Mouse (Mus musculus): ENCODE measurements around the gene Hpf1. TPM values are rescaled to one million over a fixed set of nuclear protein-coding genes. Genes with fewer than 3 reads are reported as not detected.

Gene Hpf1
- polyA plus RNA-seq, 1 experiment from 2014 or later, result 95.6 TPM

DNA sequence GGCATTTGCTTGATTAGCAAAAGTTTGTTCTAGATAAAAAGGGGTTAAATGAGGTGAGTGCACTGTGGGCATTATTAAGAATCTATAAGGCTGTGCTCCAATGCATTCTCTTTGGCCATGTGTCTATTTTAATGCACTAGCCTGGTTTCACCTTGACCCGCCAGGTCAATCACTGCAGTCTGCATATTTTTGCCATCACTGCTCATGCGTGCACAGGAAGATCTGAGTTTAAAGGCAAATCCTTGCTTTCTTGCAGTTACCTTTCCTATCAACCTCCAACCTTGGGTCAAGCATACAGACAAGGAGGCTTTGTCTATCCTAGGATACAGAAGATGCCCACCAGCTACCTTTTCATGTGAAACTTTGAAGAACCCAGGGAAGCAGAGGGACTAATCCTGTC, 20.5 kb upstream of the Hpf1 start:
- ATAC-seq (ENCODE audit: insufficient number of reproducible peaks, low FRiP score, low TSS enrichment, low read depth), result no peak
- Histone ChIP-seq H3K27me3 (no peaks in the 10 kb centered on the region), H3K4me1 (no peaks in the 10 kb centered on the region), H3K9me3 (no peaks in the 10 kb centered on the region), H3K36me3 (no peaks in the 10 kb centered on the region), H3K4me2 (no peak overlapping the region), H3K9ac (no peak overlapping the region), H3K27ac (no peak overlapping the region), H3K4me3 (no peak overlapping the region)
- WGBS, result 84% methylated on average over 2 of the region's 2 CpGs

DNA sequence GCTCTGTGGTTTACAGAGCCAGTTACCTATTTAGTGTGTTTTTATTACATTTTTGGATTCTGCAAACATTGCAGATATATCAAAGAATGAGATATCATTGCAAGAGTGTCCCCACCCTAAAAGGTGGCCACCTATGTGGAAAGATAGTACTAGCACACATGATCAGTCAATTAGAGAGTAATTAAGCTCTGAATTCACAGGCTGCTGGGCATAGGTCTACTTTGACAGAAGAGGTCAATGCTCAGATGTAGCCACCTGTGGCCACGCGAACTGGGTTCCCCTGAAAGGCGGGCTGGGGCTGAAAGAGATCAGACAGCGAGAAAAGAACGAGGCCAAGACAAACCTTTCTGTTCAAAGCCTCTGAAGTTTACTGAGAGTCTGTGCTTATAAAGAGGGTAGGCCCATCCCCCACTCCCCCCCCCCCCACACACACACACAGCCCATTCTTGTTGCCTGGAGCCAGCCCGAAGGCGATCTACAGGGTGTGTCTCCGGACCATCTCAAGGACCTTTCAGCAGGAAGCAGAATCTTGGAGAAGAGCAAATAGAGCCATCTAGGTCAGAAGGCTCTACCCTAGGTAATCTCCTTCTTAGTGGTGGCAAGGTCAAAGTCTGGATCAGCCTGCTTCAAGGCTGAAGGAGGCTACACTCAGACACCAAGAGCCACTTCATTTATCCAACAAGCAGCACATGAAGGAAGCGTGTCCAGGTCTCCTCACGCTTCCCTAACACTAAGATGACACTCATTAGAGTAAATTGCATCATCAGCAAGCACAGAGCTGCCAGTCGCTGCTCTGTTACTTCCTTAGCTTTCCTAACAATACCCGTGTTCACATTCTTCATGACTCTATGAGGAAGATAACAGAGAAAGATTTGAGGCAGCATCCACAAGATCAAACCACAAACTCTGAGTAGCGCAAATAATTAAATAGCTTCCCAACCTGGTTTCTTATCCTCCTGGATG, 19.7 kb upstream of the Hpf1 start:
- WGBS, result 90% methylated on average over 13 of the region's 13 CpGs
- Histone ChIP-seq H3K9me3 (no peaks in the 10 kb centered on the region), H3K36me3 (no peaks in the 10 kb centered on the region), H3K4me3 (no peak overlapping the region), H3K9ac (no peak overlapping the region), H3K4me1 (no peaks in the 10 kb centered on the region), H3K4me2 (no peak overlapping the region), H3K27me3 (no peaks in the 10 kb centered on the region), H3K27ac (no peak overlapping the region)
- ATAC-seq (ENCODE audit: insufficient number of reproducible peaks, low FRiP score, low TSS enrichment, low read depth), result no peak

DNA sequence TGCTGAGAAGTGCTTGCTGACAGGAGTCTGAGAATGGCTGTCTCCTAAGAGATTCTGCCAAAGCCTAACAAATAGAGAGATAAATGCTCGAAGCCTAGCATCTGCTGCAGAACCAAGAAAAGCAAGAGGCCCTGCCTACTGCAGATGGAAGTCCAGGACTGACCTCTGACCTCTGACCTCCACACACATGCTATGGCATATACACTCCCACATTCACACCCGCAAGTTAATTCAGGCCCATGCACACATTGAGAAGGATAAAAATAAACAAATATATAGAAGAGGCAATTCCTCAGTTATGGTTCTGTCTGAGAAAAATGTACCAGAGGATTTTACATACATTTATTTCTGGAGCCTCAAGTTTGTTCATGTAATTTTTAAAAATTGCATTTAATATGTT, 11.6 kb upstream of the Hpf1 start:
- Histone ChIP-seq H3K36me3 (no peaks in the 10 kb centered on the region), H3K4me2 (no peak overlapping the region), H3K4me3 (no peak overlapping the region), H3K9me3 (no peaks in the 10 kb centered on the region), H3K27me3 (no peaks in the 10 kb centered on the region), H3K27ac (no peak overlapping the region), H3K9ac (no peak overlapping the region), H3K4me1 (no peaks in the 10 kb centered on the region)
- no peak for ATAC-seq (ENCODE audit: insufficient number of reproducible peaks, low FRiP score, low TSS enrichment, low read depth)
- 80% methylated on average over 2 of the region's 2 CpGs for WGBS

DNA sequence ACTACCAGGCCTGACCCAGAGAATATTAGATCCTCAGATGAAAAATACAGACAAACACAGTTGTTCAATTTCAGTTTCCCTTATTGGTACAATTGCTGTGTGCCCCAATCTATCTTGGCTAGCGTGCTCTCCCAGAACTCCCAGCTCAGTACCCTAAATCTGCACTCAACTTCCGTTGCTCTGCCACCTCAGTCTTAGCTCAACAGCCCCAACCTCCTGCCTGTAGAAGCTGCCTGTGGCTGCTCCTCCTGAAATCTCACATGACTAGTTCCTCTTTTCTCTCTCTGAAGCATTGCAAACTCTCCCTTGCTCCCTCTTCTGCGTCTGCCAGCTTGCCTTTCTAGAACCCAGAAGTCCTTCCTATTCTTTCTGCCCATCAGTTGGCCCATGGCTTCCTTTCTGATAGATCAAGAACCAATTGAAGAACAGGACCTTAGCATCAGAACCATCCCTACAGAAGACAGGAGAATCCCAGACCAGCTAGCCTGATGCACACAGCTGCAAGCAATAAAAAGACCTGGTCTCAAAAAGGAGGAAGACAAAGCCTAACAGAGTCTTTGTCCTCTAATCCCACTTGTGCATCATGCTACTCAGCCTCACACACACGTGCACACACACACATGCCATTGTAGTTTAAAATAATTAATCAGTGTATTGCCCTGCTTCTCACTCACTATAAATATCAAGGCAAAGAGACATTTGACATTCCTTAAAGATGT, 6.6 kb upstream of the Hpf1 start:
- no peaks in the 10 kb centered on the region for H3K27me3 ChIP-seq
- H3K4me2 ChIP-seq, result no peak overlapping the region
- ATAC-seq (ENCODE audit: insufficient number of reproducible peaks, low FRiP score, low TSS enrichment, low read depth), result no peak
- WGBS, result 78% methylated on average over 4 of the region's 4 CpGs
- H3K4me3 ChIP-seq, result no peak overlapping the region
- H3K4me1 ChIP-seq, result 0 out of 2 replicates have a peak, but pooled peaks cover 3% of the 10 kb centered on the region
- H3K9me3 ChIP-seq, result no peaks in the 10 kb centered on the region
- H3K27ac ChIP-seq, result no peak overlapping the region
- H3K9ac ChIP-seq, result no peak overlapping the region
- H3K36me3 ChIP-seq, result no peaks in the 10 kb centered on the region

DNA sequence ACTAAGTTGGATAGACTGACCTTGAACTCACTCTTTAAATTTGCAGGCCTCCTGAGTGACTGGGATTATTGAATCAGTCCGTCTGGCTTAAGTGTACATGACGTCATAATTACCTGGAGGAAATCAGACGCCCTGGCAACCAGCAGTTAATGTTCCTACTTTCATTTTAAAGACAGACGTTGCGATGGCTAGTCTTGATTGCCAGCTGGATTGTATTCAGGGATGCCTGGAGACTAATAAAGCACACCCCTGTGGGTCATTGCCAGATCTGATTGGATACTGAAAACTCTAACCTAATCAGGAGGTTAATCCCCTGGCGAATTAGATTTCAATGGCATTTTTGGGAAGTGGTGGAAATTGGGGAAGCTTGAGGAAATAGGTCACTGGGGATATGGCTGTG, 3.5 kb upstream of the Hpf1 start:
- no peak overlapping the region for H3K4me2 ChIP-seq
- no peaks in the 10 kb centered on the region for H3K9me3 ChIP-seq
- no peak overlapping the region for H3K27ac ChIP-seq
- ATAC-seq (ENCODE audit: insufficient number of reproducible peaks, low FRiP score, low TSS enrichment, low read depth), result peak; percentile 9; the same call in 1 of the 2 replicates
- WGBS, result 23% methylated on average over 6 of the region's 6 CpGs
- H3K4me3 ChIP-seq, result no peak overlapping the region
- H3K27me3 ChIP-seq, result no peaks in the 10 kb centered on the region
- no peaks in the 10 kb centered on the region for H3K36me3 ChIP-seq
- H3K4me1 ChIP-seq, result peaks cover 14% of the 10 kb centered on the region
- no peak overlapping the region for H3K9ac ChIP-seq

DNA sequence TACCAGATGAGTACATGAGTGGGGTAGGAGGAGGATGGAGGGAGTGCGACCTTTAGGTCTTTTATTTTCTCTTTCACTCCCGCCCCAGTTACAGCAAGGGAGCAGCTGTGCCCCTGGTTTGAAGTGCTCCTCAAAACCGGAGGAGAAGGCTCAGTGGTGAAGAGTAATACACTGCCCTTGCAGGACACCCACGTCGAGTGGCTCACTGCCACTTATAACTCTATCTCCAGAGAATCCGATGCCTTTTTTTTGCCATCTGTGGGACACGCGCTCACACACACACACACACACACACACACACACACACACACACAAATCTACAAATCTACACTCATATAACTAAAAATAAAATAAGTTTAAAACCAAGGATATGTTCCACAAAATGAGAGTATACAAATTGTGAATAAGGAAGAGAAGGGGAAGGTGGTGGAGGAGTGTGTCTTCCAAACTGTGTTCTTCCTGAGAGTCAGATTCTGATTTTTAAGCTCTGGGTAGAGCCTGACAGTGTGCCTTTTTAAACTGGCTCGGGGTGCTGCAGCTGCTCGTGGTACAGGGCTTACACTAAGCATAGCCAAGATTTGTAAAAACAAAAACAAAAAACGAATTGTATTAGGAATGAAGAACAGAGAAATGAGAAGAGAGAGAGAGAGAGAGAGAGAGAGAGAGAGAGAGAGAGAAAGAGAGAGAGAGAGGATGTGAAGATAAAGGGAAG, 931 bp upstream of the Hpf1 start:
- H3K27me3 ChIP-seq, result no peaks in the 10 kb centered on the region
- peak overlapping the region; percentile 89; the same call in 1 of the 2 replicates for H3K4me3 ChIP-seq
- no peak for ATAC-seq (ENCODE audit: insufficient number of reproducible peaks, low FRiP score, low TSS enrichment, low read depth)
- H3K36me3 ChIP-seq, result peaks cover 5% of the 10 kb centered on the region; the same call in 1 of the 2 replicates
- peaks cover 19% of the 10 kb centered on the region for H3K4me1 ChIP-seq
- no peak overlapping the region for H3K27ac ChIP-seq
- no peak overlapping the region for H3K9ac ChIP-seq
- H3K9me3 ChIP-seq, result no peaks in the 10 kb centered on the region
- WGBS, result 80% methylated on average over 11 of the region's 11 CpGs
- no peak overlapping the region for H3K4me2 ChIP-seq

DNA sequence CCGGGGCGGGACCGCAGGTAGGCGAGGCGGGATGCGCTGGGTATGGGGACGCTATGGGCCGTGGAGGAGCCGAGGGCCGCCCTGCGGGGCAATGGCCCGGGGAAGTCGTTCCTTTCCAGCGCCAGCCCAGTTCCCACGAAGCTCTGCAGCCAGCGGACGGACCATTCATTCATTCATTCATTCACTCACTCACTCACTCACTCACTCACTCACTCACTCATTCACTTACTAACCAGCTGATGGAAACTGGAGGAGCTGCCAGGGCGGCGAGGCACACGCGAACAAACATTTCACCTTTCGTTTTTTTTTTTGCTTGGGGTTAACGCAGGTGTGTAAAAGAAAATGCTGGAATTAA, 279 bp downstream of the Hpf1 start:
- no peak for ATAC-seq (ENCODE audit: insufficient number of reproducible peaks, low FRiP score, low TSS enrichment, low read depth)
- peak overlapping the region; percentile 74 for H3K9ac ChIP-seq
- peaks cover 19% of the 10 kb centered on the region for H3K4me1 ChIP-seq
- H3K27me3 ChIP-seq, result no peaks in the 10 kb centered on the region
- H3K36me3 ChIP-seq, result peaks cover 5% of the 10 kb centered on the region; the same call in 1 of the 2 replicates
- peak overlapping the region; percentile 66 for H3K4me2 ChIP-seq
- peak overlapping the region; percentile 72; the same call in 1 of the 2 replicates for H3K27ac ChIP-seq
- peak overlapping the region; percentile 89 for H3K4me3 ChIP-seq
- no peaks in the 10 kb centered on the region for H3K9me3 ChIP-seq
- under 1% methylated on average over 21 of the region's 23 CpGs for WGBS

DNA sequence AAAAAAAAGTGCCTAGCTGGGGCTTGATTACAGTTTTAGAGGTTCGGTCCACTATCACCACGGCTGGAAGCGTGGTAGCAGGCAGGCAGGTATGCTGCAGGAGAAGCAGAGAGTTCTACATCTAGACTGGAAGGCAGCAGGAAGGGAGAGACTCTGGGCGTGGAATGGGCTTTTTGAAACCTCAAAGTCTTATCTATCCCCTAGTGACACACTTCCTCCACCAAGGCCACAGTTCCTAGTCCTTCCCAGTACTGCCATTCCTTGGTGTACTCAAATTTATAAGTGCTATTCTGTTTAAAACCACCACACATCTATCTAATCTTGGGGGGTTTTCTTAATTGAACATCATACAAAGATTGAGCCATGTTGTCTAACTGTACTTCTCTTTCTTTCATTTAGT, 1.5 kb downstream of the Hpf1 start:
- no peak for ATAC-seq (ENCODE audit: insufficient number of reproducible peaks, low FRiP score, low TSS enrichment, low read depth)
- no peaks in the 10 kb centered on the region for H3K27me3 ChIP-seq
- 96% methylated on average over 4 of the region's 4 CpGs for WGBS
- H3K4me3 ChIP-seq, result 0 out of 2 replicates have a peak overlapping the region, but pooled peaks have one; percentile 89
- no peaks in the 10 kb centered on the region for H3K9me3 ChIP-seq
- peaks cover 17% of the 10 kb centered on the region for H3K4me1 ChIP-seq
- no peak overlapping the region for H3K4me2 ChIP-seq
- peaks cover 5% of the 10 kb centered on the region; the same call in 1 of the 2 replicates for H3K36me3 ChIP-seq
- no peak overlapping the region for H3K27ac ChIP-seq
- H3K9ac ChIP-seq, result no peak overlapping the region

DNA sequence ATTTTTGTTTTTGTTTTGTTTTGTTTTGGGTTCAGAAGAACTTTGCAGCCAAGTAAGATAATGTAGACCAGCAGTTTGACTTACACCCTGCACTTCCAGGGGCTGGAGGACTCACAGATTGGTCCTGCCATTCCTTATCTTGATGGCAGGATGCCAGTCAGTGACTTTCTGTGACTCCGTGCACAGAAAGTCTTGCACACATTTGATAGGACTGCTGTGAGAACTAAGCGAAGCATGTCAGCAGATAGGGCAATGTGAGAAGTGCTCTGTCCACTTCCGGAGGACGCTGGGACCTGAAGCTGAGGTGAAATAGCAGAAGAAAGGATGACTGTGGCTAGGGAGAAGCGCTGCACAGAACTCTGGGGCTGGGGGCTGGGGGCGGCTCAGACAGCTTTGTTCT, 5.7 kb downstream of the Hpf1 start:
- Histone ChIP-seq H3K27ac (no peak overlapping the region), H3K9ac (no peak overlapping the region), H3K27me3 (no peaks in the 10 kb centered on the region), H3K4me1 (peaks cover 13% of the 10 kb centered on the region), H3K36me3 (peaks cover 10% of the 10 kb centered on the region; the same call in 1 of the 2 replicates), H3K4me3 (no peak overlapping the region), H3K9me3 (no peaks in the 10 kb centered on the region), H3K4me2 (no peak overlapping the region)
- ATAC-seq (ENCODE audit: insufficient number of reproducible peaks, low FRiP score, low TSS enrichment, low read depth), result no peak
- 83% methylated on average over 6 of the region's 6 CpGs for WGBS

DNA sequence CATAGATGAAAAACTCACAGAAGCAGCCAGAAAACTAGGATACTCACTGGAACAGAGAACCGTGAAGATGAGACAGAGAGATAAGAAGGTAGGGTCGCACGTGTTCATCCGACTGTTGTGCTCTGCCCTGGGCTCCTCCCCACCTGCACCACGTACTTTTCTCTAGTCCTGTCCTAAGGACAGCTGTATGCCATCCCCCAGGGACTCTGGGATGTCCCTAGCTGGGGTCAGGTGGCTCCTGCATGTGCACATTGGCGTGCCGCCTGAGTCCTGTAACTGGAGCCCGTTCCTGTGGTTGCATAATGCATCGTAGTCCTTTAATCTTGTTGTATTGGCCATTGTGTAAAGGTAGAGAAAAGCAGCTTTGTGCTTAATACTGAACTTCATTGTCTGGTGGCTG, 9.9 kb downstream of the Hpf1 start:
- no peaks in the 10 kb centered on the region for H3K4me1 ChIP-seq
- no peak for ATAC-seq (ENCODE audit: insufficient number of reproducible peaks, low FRiP score, low TSS enrichment, low read depth)
- H3K36me3 ChIP-seq, result peaks cover 14% of the 10 kb centered on the region
- WGBS, result 83% methylated on average over 9 of the region's 9 CpGs
- H3K27ac ChIP-seq, result no peak overlapping the region
- H3K4me3 ChIP-seq, result no peak overlapping the region
- H3K4me2 ChIP-seq, result no peak overlapping the region
- H3K9ac ChIP-seq, result no peak overlapping the region
- no peaks in the 10 kb centered on the region for H3K9me3 ChIP-seq
- H3K27me3 ChIP-seq, result no peaks in the 10 kb centered on the region

DNA sequence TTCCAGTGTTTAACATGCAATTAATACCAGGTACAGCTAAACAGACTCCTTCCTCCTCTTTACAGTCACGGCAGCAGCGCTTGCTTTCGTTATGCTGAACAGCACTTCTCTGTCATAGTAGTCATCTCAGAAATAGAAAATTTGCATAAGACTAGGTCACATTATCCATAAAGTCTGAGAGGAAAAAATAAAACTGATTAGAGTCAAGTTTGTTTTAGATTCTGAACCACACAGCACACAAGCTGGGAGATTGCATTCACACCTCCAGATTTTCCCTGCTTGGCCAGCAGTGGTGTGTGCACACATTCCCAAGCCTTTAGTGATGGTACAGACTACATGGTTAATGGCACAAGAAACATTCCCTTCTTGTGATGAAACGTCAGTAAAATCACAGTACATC, 21.9 kb downstream of the Hpf1 start:
- Histone ChIP-seq H3K36me3 (peaks cover 27% of the 10 kb centered on the region), H3K4me1 (no peaks in the 10 kb centered on the region), H3K27me3 (no peaks in the 10 kb centered on the region), H3K27ac (no peak overlapping the region), H3K4me3 (no peak overlapping the region), H3K4me2 (no peak overlapping the region), H3K9ac (no peak overlapping the region), H3K9me3 (no peaks in the 10 kb centered on the region)
- no peak for ATAC-seq (ENCODE audit: insufficient number of reproducible peaks, low FRiP score, low TSS enrichment, low read depth)
- WGBS, result 76% methylated on average over 4 of the region's 4 CpGs

Data from limb, embryonic 15.5 days (tissue).